In genomic region chr5:115373441-115374203, GRCm38 (mm10) we compare ENCODE assay signal across 8 mouse cellular contexts. TPM values are rescaled to one million over a fixed set of nuclear protein-coding genes. Genes with fewer than 3 reads are reported as not detected.
DNase-seq lines count a peak whose midpoint lies in the region; ATAC-seq lines count a peak whose summit lies in the region.

No protein-coding gene starts in this region.

- H3K4me2 ChIP-seq in heart, embryonic 16.5 days (ENCODE audit: low read depth, low read length): peak overlapping the region; percentile 66
- peak overlapping the region; percentile 69 for H3K4me2 ChIP-seq in hindbrain, embryonic 14.5 days (replicated peaks)
- peak overlapping the region; percentile 38 for H3K4me2 ChIP-seq in neural tube, embryonic 11.5 days (ENCODE audit: low read depth)

- DNase-seq in heart, adult 11 months: no peak
- DNase-seq in ZHBTc4 (ENCODE audit: low read depth, low spot score): peak; percentile 86
- DNase-seq in hindbrain, embryonic 14.5 days (ENCODE audit: low spot score): peak; percentile 60
- DNase-seq in neural tube, embryonic 11.5 days (ENCODE audit: low spot score): peak; percentile 92
- no peak for DNase-seq in cerebellum, adult 11 months
- DNase-seq in cerebellum, postnatal 14 days: no peak

- WGBS in heart, embryonic 16.5 days: 24% methylated on average over 26 of the region's 26 CpGs
- 6% methylated on average over 26 of the region's 26 CpGs for WGBS in hindbrain, embryonic 14.5 days
- 7% methylated on average over 26 of the region's 26 CpGs for WGBS in neural tube, embryonic 11.5 days

- H3K4me1 ChIP-seq in heart, embryonic 16.5 days (ENCODE audit: control insufficient read depth, insufficient read depth, low read length): no peaks in the 10 kb centered on the region; the same call in 1 of the 2 replicates
- H3K4me1 ChIP-seq in hindbrain, embryonic 14.5 days (replicated peaks; ENCODE audit: control insufficient read depth, insufficient read depth, low read length): peaks cover 6% of the 10 kb centered on the region; the same call in 1 of the 2 replicates
- H3K4me1 ChIP-seq in neural tube, embryonic 11.5 days (ENCODE audit: control insufficient read depth, insufficient read depth, low read length): peaks cover 5% of the 10 kb centered on the region; the same call in 1 of the 2 replicates

- H3K27me3 ChIP-seq in heart, embryonic 16.5 days (ENCODE audit: control insufficient read depth, insufficient read depth, low read length): no peaks in the 10 kb centered on the region; the same call in none of the 2 replicates
- H3K27me3 ChIP-seq in hindbrain, embryonic 14.5 days (ENCODE audit: control insufficient read depth, insufficient read depth, low read length): no peaks in the 10 kb centered on the region
- H3K27me3 ChIP-seq in neural tube, embryonic 11.5 days (ENCODE audit: control insufficient read depth, insufficient read depth, low read length): no peaks in the 10 kb centered on the region

- H3K4me3 ChIP-seq in heart, embryonic 16.5 days (ENCODE audit: low read length): peak overlapping the region; percentile 37
- H3K4me3 ChIP-seq in hindbrain, embryonic 14.5 days (replicated peaks; ENCODE audit: low read length): peak overlapping the region; percentile 22; the same call in 1 of the 2 replicates
- 0 out of 2 replicates have a peak overlapping the region, but pooled peaks have one; percentile 4 for H3K4me3 ChIP-seq in neural tube, embryonic 11.5 days (ENCODE audit: low read depth, low read length)

- no peak overlapping the region for H3K27ac ChIP-seq in heart, embryonic 16.5 days (ENCODE audit: low read length)
- H3K27ac ChIP-seq in hindbrain, embryonic 14.5 days: 0 out of 2 replicates have a peak overlapping the region, but pooled peaks have one; percentile 47
- H3K27ac ChIP-seq in neural tube, embryonic 11.5 days (ENCODE audit: low read depth, low read length): peak overlapping the region; percentile 34

- no peak for ATAC-seq in heart, embryonic 16.5 days (replicated peaks; ENCODE audit: extremely low read depth, insufficient read depth, low FRiP score)
- peak; percentile 80; the same call in 1 of the 2 replicates for ATAC-seq in hindbrain, embryonic 14.5 days (ENCODE audit: low FRiP score)
- peak; percentile 91 for ATAC-seq in neural tube, embryonic 11.5 days (ENCODE audit: insufficient read depth, low FRiP score, low TSS enrichment)
- no peak for ATAC-seq in megakaryocyte, adult 5-6 weeks (ENCODE audit: poor library complexity, severe bottlenecking)

- peak overlapping the region; percentile 69 for H3K9ac ChIP-seq in heart, embryonic 16.5 days (ENCODE audit: low read length)
- H3K9ac ChIP-seq in hindbrain, embryonic 14.5 days: peak overlapping the region; percentile 62
- peak overlapping the region; percentile 37 for H3K9ac ChIP-seq in neural tube, embryonic 11.5 days (ENCODE audit: low read length)

- H3K9me3 ChIP-seq in heart, embryonic 16.5 days (replicated peaks; ENCODE audit: control insufficient read depth, low read length): no peaks in the 10 kb centered on the region; the same call in 1 of the 2 replicates
- H3K9me3 ChIP-seq in hindbrain, embryonic 14.5 days (ENCODE audit: control insufficient read depth, low read length): no peaks in the 10 kb centered on the region
- no peaks in the 10 kb centered on the region for H3K9me3 ChIP-seq in neural tube, embryonic 11.5 days (ENCODE audit: control insufficient read depth, low read length)

- no peaks in the 10 kb centered on the region for H3K36me3 ChIP-seq in heart, embryonic 16.5 days (ENCODE audit: control insufficient read depth, insufficient read depth)
- no peaks in the 10 kb centered on the region for H3K36me3 ChIP-seq in hindbrain, embryonic 14.5 days (replicated peaks; ENCODE audit: control insufficient read depth, insufficient read depth)
- no peaks in the 10 kb centered on the region for H3K36me3 ChIP-seq in neural tube, embryonic 11.5 days (ENCODE audit: control insufficient read depth, insufficient read depth, low read length)

RNA-seq across cellular contexts. Expression of gene Cox6a1, which starts 24.8 kb away (rescaled TPM):
- polyA plus RNA-seq in heart, embryonic 16.5 days (2015; fragmentation: Nextera tagmentation; extraction: Ambion mirVana): 1,358 and 1,596 TPM in 2 replicates
- polyA plus RNA-seq in hindbrain, embryonic 14.5 days (2014; fragmentation: Nextera tagmentation; extraction: Ambion mirVana): 1,199 and 1,253 TPM in 2 replicates
- 799 and 803 TPM in 2 replicates for polyA plus RNA-seq in neural tube, embryonic 11.5 days (2014; fragmentation: Nextera tagmentation; extraction: Ambion mirVana)
- 321 and 340 TPM in 2 replicates for total RNA-seq in megakaryocyte, adult 5-6 weeks (2015)
- total RNA-seq in megakaryocyte, adult 5-6 weeks (2017): 78.5 and 107 TPM in 2 replicates

RNA-seq across cellular contexts. Expression of gene Triap1, which starts 32.6 kb away (rescaled TPM):
- polyA plus RNA-seq in heart, embryonic 16.5 days (2015; fragmentation: Nextera tagmentation; extraction: Ambion mirVana): 39.2 and 40.2 TPM in 2 replicates
- 47.6 and 50.1 TPM in 2 replicates for polyA plus RNA-seq in hindbrain, embryonic 14.5 days (2014; fragmentation: Nextera tagmentation; extraction: Ambion mirVana)
- 55.6 and 60.2 TPM in 2 replicates for polyA plus RNA-seq in neural tube, embryonic 11.5 days (2014; fragmentation: Nextera tagmentation; extraction: Ambion mirVana)
- 41.0 and 52.0 TPM in 2 replicates for total RNA-seq in megakaryocyte, adult 5-6 weeks (2015)
- 15.9 and 18.8 TPM in 2 replicates for total RNA-seq in megakaryocyte, adult 5-6 weeks (2017)

RNA-seq across cellular contexts. Expression of gene Gatc, which starts 32.6 kb away (rescaled TPM):
- 22.4 and 24.6 TPM in 2 replicates for polyA plus RNA-seq in heart, embryonic 16.5 days (2015; fragmentation: Nextera tagmentation; extraction: Ambion mirVana)
- 41.8 and 42.2 TPM in 2 replicates for polyA plus RNA-seq in hindbrain, embryonic 14.5 days (2014; fragmentation: Nextera tagmentation; extraction: Ambion mirVana)
- polyA plus RNA-seq in neural tube, embryonic 11.5 days (2014; fragmentation: Nextera tagmentation; extraction: Ambion mirVana): 40.4 and 42.3 TPM in 2 replicates
- 66.3 and 69.0 TPM in 2 replicates for total RNA-seq in megakaryocyte, adult 5-6 weeks (2015)
- 15.1 and 16.8 TPM in 2 replicates for total RNA-seq in megakaryocyte, adult 5-6 weeks (2017)

RNA-seq across cellular contexts. Expression of gene Srsf9, which starts 46.6 kb away (rescaled TPM):
- polyA plus RNA-seq in heart, embryonic 16.5 days (2015; fragmentation: Nextera tagmentation; extraction: Ambion mirVana): 94.3 and 131 TPM in 2 replicates
- 140 and 145 TPM in 2 replicates for polyA plus RNA-seq in hindbrain, embryonic 14.5 days (2014; fragmentation: Nextera tagmentation; extraction: Ambion mirVana)
- polyA plus RNA-seq in neural tube, embryonic 11.5 days (2014; fragmentation: Nextera tagmentation; extraction: Ambion mirVana): 327 and 330 TPM in 2 replicates
- 79.1 and 98.4 TPM in 2 replicates for total RNA-seq in megakaryocyte, adult 5-6 weeks (2015)
- total RNA-seq in megakaryocyte, adult 5-6 weeks (2017): 126 and 130 TPM in 2 replicates

RNA-seq across cellular contexts. Expression of gene Msi1, which starts 55.8 kb away (rescaled TPM):
- 1.1 and 1.8 TPM in 2 replicates for polyA plus RNA-seq in heart, embryonic 16.5 days (2015; fragmentation: Nextera tagmentation; extraction: Ambion mirVana)
- polyA plus RNA-seq in hindbrain, embryonic 14.5 days (2014; fragmentation: Nextera tagmentation; extraction: Ambion mirVana): 59.6 and 60.2 TPM in 2 replicates
- 138 and 147 TPM in 2 replicates for polyA plus RNA-seq in neural tube, embryonic 11.5 days (2014; fragmentation: Nextera tagmentation; extraction: Ambion mirVana)
- not detected in 2 replicates for total RNA-seq in megakaryocyte, adult 5-6 weeks (2015)
- total RNA-seq in megakaryocyte, adult 5-6 weeks (2017): not detected in 2 replicates

Comparison
In these comparisons a context has a peak if more than half of its experiments do, and no peak if none do; other contexts are left out.
1. ATAC-seq: peak in hindbrain, embryonic 14.5 days (single experiment) and neural tube, embryonic 11.5 days (single experiment); none in heart, embryonic 16.5 days (single experiment) and megakaryocyte, adult 5-6 weeks (single experiment).
2. DNase-seq: peak in ZHBTc4 (single experiment), hindbrain, embryonic 14.5 days (single experiment) and neural tube, embryonic 11.5 days (single experiment); none in heart, adult 11 months (single experiment), cerebellum, adult 11 months (single experiment) and cerebellum, postnatal 14 days (0 of 2).
3. Peak in every context shown above with its lines, with median percentiles within 50 percentile points of each other: H3K4me2 ChIP-seq, H3K4me3 ChIP-seq and H3K9ac ChIP-seq.